Mouse (Mus musculus): ENCODE measurements around the gene Mrps33. TPM values are rescaled to one million over a fixed set of nuclear protein-coding genes. Genes with fewer than 3 reads are reported as not detected.

Mrps33 gene
- polyA plus RNA-seq, 2 experiments = 94.6 to 99.4 TPM

GRCm38 (mm10) chr6:39806336-39806735 is 4.5 kb downstream of the Mrps33 start:
- ATAC-seq (ENCODE audit: insufficient read depth) (no peak), DNase-seq (ENCODE audit: low read depth in 3 of 3, low spot score in 3 of 3) (no peak)
- no peak overlapping the region for H3K4me2 ChIP-seq (ENCODE audit: low read depth)
- no peak overlapping the region for H3K27ac ChIP-seq
- no peak for TF ChIP-seq CTCF (IDR thresholded peaks at IDR 0.05; ENCODE audit: low read depth)
- TF ChIP-seq EP300 (IDR thresholded peaks at IDR 0.05; ENCODE audit: low read depth) = no peak
- no peak overlapping the region for H3K9ac ChIP-seq (replicated peaks)
- WGBS (ENCODE audit: insufficient replicate concordance) = 73% methylated on average over 7 of the region's 7 CpGs
- H3K36me3 ChIP-seq (replicated peaks; ENCODE audit: control insufficient read depth, insufficient read depth, low read depth) = no peaks in the 10 kb centered on the region
- H3K27me3 ChIP-seq (ENCODE audit: control insufficient read depth, insufficient read depth, low read length) = no peaks in the 10 kb centered on the region
- H3K4me3 ChIP-seq (ENCODE audit: insufficient read depth in 1 of 2, low read depth in 2 of 2, low read length in 2 of 2) = no peak overlapping the region
- no peaks in the 10 kb centered on the region for H3K9me3 ChIP-seq (ENCODE audit: control insufficient read depth, low read length)
- H3K4me1 ChIP-seq (replicated peaks; ENCODE audit: control insufficient read depth in 2 of 2, insufficient read depth in 2 of 2, low read length in 1 of 2) = no peaks in the 10 kb centered on the region

DNA sequence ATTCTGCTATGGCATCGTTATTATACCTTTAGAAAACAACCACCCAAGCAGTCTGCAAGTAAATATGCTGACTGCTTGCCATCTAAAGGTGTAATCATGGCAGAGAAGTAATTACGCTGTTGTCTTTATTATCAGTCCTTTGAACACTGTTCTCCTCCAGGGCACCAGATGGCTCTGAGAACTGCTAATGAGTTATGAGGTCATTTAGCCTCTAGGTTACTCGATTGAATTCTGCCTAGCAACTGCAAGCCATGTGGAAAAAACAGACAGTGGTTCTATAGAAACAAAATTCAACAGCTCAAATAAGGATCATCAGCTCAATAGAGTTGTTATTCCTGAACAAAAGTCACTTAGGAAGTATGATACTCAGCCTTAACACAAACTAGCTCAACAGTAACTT is 4.9 kb downstream of the Mrps33 start:
- Histone ChIP-seq H3K27ac (no peak overlapping the region), H3K4me2 (ENCODE audit: low read depth) (no peak overlapping the region), H3K9ac (replicated peaks) (no peak overlapping the region), H3K4me1 (replicated peaks; ENCODE audit: control insufficient read depth in 2 of 2, insufficient read depth in 2 of 2, low read length in 1 of 2) (no peaks in the 10 kb centered on the region), H3K27me3 (ENCODE audit: control insufficient read depth, insufficient read depth, low read length) (no peaks in the 10 kb centered on the region), H3K36me3 (replicated peaks; ENCODE audit: control insufficient read depth, insufficient read depth, low read depth) (no peaks in the 10 kb centered on the region), H3K4me3 (ENCODE audit: insufficient read depth in 1 of 2, low read depth in 2 of 2, low read length in 2 of 2) (no peak overlapping the region), H3K9me3 (ENCODE audit: control insufficient read depth, low read length) (no peaks in the 10 kb centered on the region)
- TF ChIP-seq EP300 (IDR thresholded peaks at IDR 0.05; ENCODE audit: low read depth) = no peak
- no peak for TF ChIP-seq CTCF (IDR thresholded peaks at IDR 0.05; ENCODE audit: low read depth)
- 70% methylated on average over 3 of the region's 3 CpGs for WGBS (ENCODE audit: insufficient replicate concordance)
- DNase-seq (ENCODE audit: low read depth in 3 of 3, low spot score in 3 of 3) (no peak), ATAC-seq (ENCODE audit: insufficient read depth) (no peak)

DNA sequence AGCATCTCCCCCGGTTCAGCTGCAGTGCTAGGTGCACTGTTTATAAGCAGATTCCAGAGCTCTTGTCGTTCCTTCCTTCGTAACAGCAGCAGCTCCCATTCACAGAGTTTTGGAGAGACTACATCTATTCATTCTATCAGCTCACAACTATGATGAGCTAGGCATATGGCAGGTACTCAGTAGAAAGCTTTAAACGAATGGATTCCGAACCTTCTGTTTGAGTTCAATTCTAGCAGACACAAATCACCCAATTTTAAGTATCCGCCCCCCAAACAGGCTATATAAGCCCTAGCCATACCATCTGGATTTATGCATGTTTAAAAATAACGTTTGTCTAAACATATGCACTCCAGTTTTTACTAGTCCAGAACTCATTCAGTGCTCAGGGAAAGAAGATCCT is 9.8 kb downstream of the Mrps33 start:
- H3K4me3 ChIP-seq (ENCODE audit: insufficient read depth in 1 of 2, low read depth in 2 of 2, low read length in 2 of 2) = no peak overlapping the region
- no peak overlapping the region for H3K9ac ChIP-seq (replicated peaks)
- no peak for DNase-seq (ENCODE audit: low read depth in 3 of 3, low spot score in 3 of 3)
- no peak overlapping the region for H3K27ac ChIP-seq
- no peaks in the 10 kb centered on the region for H3K4me1 ChIP-seq (replicated peaks; ENCODE audit: control insufficient read depth in 2 of 2, insufficient read depth in 2 of 2, low read length in 1 of 2)
- no peak for TF ChIP-seq EP300 (IDR thresholded peaks at IDR 0.05; ENCODE audit: low read depth)
- H3K36me3 ChIP-seq (replicated peaks; ENCODE audit: control insufficient read depth, insufficient read depth, low read depth) = no peaks in the 10 kb centered on the region
- no peaks in the 10 kb centered on the region for H3K27me3 ChIP-seq (ENCODE audit: control insufficient read depth, insufficient read depth, low read length)
- H3K9me3 ChIP-seq (ENCODE audit: control insufficient read depth, low read length) = no peaks in the 10 kb centered on the region
- no peak overlapping the region for H3K4me2 ChIP-seq (ENCODE audit: low read depth)
- WGBS (ENCODE audit: insufficient replicate concordance) = 77% methylated on average over 7 of the region's 7 CpGs
- no peak for ATAC-seq (ENCODE audit: insufficient read depth)

DNA sequence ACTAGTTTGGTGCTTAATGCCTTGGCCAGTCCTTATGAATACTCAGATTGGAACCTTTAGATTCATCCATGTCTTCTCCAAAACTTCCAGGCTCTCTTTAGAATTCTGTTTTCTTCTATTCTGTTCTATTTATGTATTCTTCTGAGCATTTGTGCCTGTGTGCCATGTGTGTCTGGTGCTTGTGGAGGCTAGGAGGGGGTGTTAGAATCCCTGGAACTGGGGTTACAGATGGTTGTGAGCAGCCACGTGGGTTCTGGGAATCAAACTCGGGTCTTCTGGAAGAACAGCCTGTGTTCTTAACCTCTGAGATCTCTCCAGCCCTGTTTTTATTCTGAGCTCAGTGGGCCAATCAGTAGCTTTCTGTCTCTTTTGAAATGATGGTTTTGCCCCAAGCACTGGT is 13.7 kb downstream of the Mrps33 start:
- DNase-seq (ENCODE audit: low read depth in 3 of 3, low spot score in 3 of 3) (no peak), ATAC-seq (ENCODE audit: insufficient read depth) (no peak)
- Histone ChIP-seq H3K4me3 (ENCODE audit: insufficient read depth in 1 of 2, low read depth in 2 of 2, low read length in 2 of 2) (no peak overlapping the region), H3K36me3 (replicated peaks; ENCODE audit: control insufficient read depth, insufficient read depth, low read depth) (no peaks in the 10 kb centered on the region), H3K27ac (no peak overlapping the region), H3K9ac (replicated peaks) (no peak overlapping the region), H3K4me1 (replicated peaks; ENCODE audit: control insufficient read depth in 2 of 2, insufficient read depth in 2 of 2, low read length in 1 of 2) (no peaks in the 10 kb centered on the region), H3K4me2 (ENCODE audit: low read depth) (no peak overlapping the region), H3K9me3 (ENCODE audit: control insufficient read depth, low read length) (no peaks in the 10 kb centered on the region), H3K27me3 (ENCODE audit: control insufficient read depth, insufficient read depth, low read length) (no peaks in the 10 kb centered on the region)
- 39% methylated on average over 2 of the region's 2 CpGs for WGBS (ENCODE audit: insufficient replicate concordance)
- TF ChIP-seq EP300 (IDR thresholded peaks at IDR 0.05; ENCODE audit: low read depth) (no peak), CTCF (IDR thresholded peaks at IDR 0.05; ENCODE audit: low read depth) (no peak)

DNA sequence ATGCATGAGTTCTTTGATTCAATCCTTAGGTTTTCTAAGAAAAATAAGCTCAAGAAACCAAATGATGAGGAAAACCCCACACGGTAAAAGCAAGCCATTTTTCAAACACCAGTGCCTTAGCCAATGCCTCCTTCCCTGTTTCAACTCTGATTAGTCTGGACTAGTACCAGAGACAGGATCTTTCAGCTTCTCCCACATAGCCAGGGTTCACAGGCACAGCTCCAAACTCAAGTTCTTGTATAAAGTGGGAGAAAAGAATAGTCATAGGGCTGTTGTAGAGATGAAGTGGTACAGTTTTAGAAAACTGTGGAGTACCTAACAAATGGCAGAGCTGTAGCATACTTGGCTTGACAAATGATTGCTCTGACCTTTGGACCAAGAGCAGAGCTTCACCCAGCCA is 14.6 kb downstream of the Mrps33 start:
- Histone ChIP-seq H3K9me3 (ENCODE audit: control insufficient read depth, low read length) (no peaks in the 10 kb centered on the region), H3K9ac (replicated peaks) (no peak overlapping the region), H3K4me2 (ENCODE audit: low read depth) (no peak overlapping the region), H3K36me3 (replicated peaks; ENCODE audit: control insufficient read depth, insufficient read depth, low read depth) (no peaks in the 10 kb centered on the region), H3K27ac (no peak overlapping the region), H3K27me3 (ENCODE audit: control insufficient read depth, insufficient read depth, low read length) (no peaks in the 10 kb centered on the region), H3K4me3 (ENCODE audit: insufficient read depth in 1 of 2, low read depth in 2 of 2, low read length in 2 of 2) (no peak overlapping the region), H3K4me1 (replicated peaks; ENCODE audit: control insufficient read depth in 2 of 2, insufficient read depth in 2 of 2, low read length in 1 of 2) (no peaks in the 10 kb centered on the region)
- ATAC-seq (ENCODE audit: insufficient read depth) (no peak), DNase-seq (ENCODE audit: low read depth in 3 of 3, low spot score in 3 of 3) (no peak)
- WGBS (ENCODE audit: insufficient replicate concordance) = 63% methylated on average over 1 of the region's 1 CpGs
- TF ChIP-seq CTCF (IDR thresholded peaks at IDR 0.05; ENCODE audit: low read depth) (no peak), EP300 (IDR thresholded peaks at IDR 0.05; ENCODE audit: low read depth) (no peak)

All from liver, embryonic 14.5 days (tissue).